Mouse (Mus musculus) right cerebral cortex, postnatal 25 days (tissue): ENCODE data around the gene Lin7b.
A peak's percentile ranks its signal among the peaks of the same experiment; 100 is the strongest.

ENCODE experiments used
- DNase-seq: peaks from one replicate; pipeline ENCODE4 v3.0.0; 2022

The Lin7b gene

GRCm38 (mm10) chr7:45346905-45347304 lies 23.5 kb downstream of the Lin7b start:
- DNase-seq, result peak; percentile 25

- no peak for DNase-seq
Observed at GRCm38 (mm10) chr7:45343543-45343942, 26.8 kb downstream of the Lin7b start.

GRCm38 (mm10) chr7:45342081-45342480 lies 28.3 kb downstream of the Lin7b start:
- DNase-seq, result no peak

- DNase-seq, result peak; percentile 72
Observed at GRCm38 (mm10) chr7:45341303-45341702, 29.1 kb downstream of the Lin7b start.

- DNase-seq, result no peak
Observed at GRCm38 (mm10) chr7:45340669-45341068, 29.7 kb downstream of the Lin7b start.

- DNase-seq, result no peak
Observed at GRCm38 (mm10) chr7:45340066-45340442, 30.3 kb downstream of the Lin7b start.

GRCm38 (mm10) chr7:45339410-45340065 lies 30.8 kb downstream of the Lin7b start:
- DNase-seq, result peak; percentile 51

- peak; percentile 14 for DNase-seq
Observed at GRCm38 (mm10) chr7:45338161-45338911, 32.0 kb downstream of the Lin7b start.

- no peak for DNase-seq
Observed at GRCm38 (mm10) chr7:45337469-45337868, 32.9 kb downstream of the Lin7b start.

- DNase-seq, result no peak
Observed at GRCm38 (mm10) chr7:45336319-45336718, 34.1 kb downstream of the Lin7b start.

- DNase-seq, result no peak
Observed at GRCm38 (mm10) chr7:45335056-45335455, 35.3 kb downstream of the Lin7b start, which contains the start of gene Hrc. Gene Hrc, plus strand, starts transcription at chr7:45335290.

GRCm38 (mm10) chr7:45334605-45335004 lies 35.8 kb downstream of the Lin7b start:
- DNase-seq, result no peak

GRCm38 (mm10) chr7:45333431-45333982 lies 36.9 kb downstream of the Lin7b start, which contains the start of gene Trpm4:
Gene Trpm4, minus strand, starts transcription at chr7:45333780.
- DNase-seq, result peak; percentile 79

- peak; percentile 28 for DNase-seq
Observed at GRCm38 (mm10) chr7:45332685-45333425, 37.5 kb downstream of the Lin7b start.

- DNase-seq, result no peak
Observed at GRCm38 (mm10) chr7:45331502-45331901, 38.9 kb downstream of the Lin7b start.

GRCm38 (mm10) chr7:45328841-45329475 lies 41.4 kb downstream of the Lin7b start:
- peak; percentile 20 for DNase-seq

GRCm38 (mm10) chr7:45325800-45326199 lies 44.6 kb downstream of the Lin7b start:
- DNase-seq, result no peak

- no peak for DNase-seq
Observed at GRCm38 (mm10) chr7:45323069-45323468, 47.3 kb downstream of the Lin7b start.

- no peak for DNase-seq
Observed at GRCm38 (mm10) chr7:45322245-45322644, 48.1 kb downstream of the Lin7b start.
